Mouse (Mus musculus): ENCODE results near the gene Pml.

Gene Pml

DNA sequence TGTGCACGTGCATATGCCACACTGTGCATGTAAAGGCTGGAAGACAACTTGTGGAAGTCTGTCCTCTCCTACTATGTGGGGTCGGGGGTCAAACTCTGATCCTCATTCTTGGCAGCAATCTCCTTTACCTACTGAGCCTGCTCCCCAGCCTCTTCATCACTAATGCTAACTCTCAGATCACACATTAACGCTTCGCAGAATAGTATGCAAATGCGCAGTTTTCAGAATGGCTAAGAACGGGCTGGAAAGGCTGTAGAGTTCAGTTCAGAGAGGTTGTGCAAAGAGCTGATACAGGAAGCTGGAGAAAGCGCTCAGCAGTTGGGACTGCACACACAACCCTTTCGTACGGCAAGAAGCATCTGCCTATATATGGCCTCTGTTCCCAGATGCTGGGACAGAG is 23.3 kb upstream of the Pml start:
- in situ Hi-C loops (cut with MboI; ENCODE audit: unreplicated experiment in 2 of 2): loop anchor here (25.0 kb wide), 2 partner anchors 436 to 461 kb away; partner anchors contain the start of gene Arid3b (in 1 of the 2)

DNA sequence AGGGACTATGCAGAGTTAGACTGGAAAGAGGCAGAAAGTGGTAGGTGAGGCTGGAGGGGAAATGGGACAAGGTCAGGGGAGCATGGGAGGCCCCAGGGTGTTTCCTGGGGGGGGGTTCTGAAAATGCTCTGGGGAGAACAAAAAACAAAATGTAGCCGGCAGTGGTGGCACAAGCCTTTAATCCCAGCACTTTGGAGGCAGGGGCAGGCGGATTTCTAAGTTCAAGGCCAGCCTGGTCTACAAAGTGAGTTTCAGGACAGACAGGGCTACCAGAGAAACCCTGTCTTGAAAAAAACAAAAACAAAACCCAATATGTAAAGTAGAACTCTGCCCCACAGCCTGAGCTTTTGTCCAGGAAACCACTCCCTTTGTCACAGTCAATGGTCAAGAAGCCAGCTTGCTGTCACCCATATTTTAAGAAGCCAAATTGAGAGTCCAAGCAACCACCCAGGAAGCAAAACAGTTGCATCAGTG is 22.5 kb upstream of the Pml start:
- in situ Hi-C loops (cut with MboI; ENCODE audit: unreplicated experiment in 2 of 2): loop anchor here (25.0 kb wide), 2 partner anchors 435 to 460 kb away; partner anchors contain the start of gene Arid3b (in 1 of the 2)

DNA sequence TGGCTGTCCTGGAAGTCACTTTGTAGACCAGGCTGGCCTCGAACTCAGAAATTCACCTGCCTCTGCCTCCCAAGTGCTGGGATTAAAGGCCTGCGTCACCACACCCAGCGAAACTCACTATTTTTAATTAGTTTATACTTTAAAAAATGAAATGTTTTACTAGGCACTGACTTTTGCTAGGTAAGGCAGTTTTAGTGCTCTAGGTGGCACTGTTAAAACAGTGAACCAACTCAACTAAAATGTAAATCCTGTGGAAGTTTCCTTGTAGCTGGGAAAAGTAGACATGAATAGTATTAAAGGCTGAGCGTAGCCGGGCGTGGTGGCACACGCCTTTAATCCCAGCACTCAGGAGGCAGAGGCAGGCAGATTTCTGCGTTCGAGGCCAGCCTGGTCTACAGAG is 22.0 kb upstream of the Pml start:
- in situ Hi-C loops (cut with MboI; ENCODE audit: unreplicated experiment in 2 of 2): loop anchor here (25.0 kb wide), 2 partner anchors 434 to 459 kb away; partner anchors contain the start of gene Arid3b (in 1 of the 2)

DNA sequence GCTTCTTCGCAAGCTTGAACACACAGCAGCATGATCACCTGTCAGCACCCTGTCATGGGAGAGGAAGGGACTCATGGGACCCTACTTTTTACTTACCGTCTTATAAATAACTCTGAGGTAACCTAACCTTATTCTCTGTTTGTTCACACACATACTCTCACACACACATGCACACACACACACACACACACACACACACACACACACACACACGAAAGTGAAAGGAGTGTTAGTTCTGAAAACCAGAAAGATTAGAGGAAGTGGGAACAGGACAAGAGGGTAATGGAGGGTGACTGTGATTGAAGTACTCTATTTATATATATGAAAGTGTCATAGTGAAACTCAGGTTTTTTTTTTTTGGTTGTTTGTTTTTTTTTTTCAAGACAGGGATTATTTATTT is 21.5 kb upstream of the Pml start:
- in situ Hi-C loops (cut with MboI; ENCODE audit: unreplicated experiment in 2 of 2): loop anchor here (25.0 kb wide), 2 partner anchors 434 to 459 kb away; partner anchors contain the start of gene Arid3b (in 1 of the 2)

DNA sequence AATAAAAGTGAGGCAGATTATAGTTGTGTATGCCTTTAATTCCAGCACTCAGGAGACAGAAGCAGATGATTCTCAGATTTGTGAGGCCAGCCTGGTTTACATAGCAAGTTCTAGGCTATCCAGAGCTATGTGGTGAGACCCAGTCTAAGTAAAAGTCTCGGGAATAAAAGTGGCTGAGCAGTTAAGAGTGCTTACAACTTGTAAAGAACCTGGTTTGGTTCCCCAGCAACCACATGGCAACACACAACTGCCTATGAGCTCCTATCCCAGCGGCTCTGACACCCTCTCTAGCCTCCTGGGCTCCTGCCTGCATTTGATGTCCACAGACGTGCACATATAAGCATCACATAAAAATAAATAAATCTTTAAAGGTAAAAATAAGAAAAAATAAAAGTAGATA is 20.5 kb upstream of the Pml start:
- in situ Hi-C loops (cut with MboI; ENCODE audit: unreplicated experiment in 2 of 2): loop anchor here (25.0 kb wide), 2 partner anchors 433 to 458 kb away; partner anchors contain the start of gene Arid3b (in 1 of the 2)

DNA sequence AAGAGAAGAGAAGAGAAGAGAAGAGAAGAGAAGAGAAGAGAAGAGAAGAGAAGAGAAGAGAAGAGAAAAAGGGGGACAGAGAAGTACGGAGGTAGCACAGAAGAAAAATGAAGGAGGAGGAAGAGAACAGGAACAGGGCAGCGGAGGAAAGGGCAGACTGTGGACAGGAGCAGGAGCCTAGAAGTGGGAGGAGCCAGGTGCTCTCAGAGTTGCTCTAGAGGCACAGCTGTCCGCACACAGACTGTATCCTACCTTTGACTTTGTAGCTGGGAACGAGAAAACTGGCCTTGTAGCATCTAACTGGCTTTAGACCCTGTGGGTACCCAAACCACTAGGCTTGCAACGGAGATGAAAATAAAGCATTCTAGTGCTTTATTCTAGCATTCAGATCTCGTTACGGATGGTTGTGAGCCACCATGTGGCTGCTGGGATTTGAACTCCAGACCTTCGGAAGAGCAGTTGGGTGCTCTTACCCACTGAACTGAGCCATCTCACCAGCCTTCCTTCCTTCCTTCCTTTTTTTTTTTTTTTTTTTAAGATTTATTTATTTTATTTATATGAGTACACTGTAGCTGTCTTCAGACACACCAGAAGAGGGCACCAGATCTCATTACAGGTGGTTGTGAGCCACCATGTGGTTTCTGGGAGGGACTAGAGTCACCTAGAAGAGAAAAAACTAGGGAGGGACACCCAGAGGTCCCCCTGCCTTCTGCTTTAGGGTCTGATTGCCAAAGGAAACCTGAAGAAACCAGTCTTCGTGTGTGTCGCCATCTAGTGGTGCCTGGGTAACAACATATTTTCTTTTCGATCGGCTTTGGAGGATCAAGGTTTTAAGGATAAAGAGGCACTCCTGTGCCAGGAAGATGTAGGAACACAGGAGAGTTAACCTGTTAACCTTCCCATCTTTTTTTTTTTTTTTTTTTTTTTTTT is 19.1 kb upstream of the Pml start:
- in situ Hi-C loops (cut with MboI; ENCODE audit: unreplicated experiment in 2 of 2): loop anchor here (10.0 to 25.0 kb wide), 3 partner anchors 431 to 624 kb away; partner anchors contain the start of gene Arid3b (in 1 of the 2)

DNA sequence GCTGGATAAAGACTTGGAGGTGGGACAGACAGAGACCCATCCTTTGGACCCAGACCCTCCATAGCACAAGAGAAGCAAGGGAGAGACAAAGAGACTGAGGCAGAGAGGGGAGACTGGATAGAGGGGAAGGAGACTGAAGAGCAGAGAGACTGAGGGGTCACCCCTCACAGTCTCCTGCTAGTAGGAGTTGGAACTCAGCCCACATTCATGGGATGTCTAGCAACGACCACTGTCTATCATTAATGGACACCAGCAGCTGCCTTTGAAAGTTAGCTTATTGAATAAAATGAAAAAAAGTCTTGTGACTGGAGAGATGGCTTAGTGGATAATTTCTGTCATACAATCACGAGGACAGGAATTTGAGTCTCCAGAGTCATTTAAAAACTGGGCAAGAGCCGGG is 17.5 kb upstream of the Pml start:
- in situ Hi-C loops (cut with MboI; ENCODE audit: unreplicated experiment in 2 of 2): loop anchor here (10.0 to 25.0 kb wide), 3 partner anchors 430 to 622 kb away; partner anchors contain the start of gene Arid3b (in 1 of the 2)

DNA sequence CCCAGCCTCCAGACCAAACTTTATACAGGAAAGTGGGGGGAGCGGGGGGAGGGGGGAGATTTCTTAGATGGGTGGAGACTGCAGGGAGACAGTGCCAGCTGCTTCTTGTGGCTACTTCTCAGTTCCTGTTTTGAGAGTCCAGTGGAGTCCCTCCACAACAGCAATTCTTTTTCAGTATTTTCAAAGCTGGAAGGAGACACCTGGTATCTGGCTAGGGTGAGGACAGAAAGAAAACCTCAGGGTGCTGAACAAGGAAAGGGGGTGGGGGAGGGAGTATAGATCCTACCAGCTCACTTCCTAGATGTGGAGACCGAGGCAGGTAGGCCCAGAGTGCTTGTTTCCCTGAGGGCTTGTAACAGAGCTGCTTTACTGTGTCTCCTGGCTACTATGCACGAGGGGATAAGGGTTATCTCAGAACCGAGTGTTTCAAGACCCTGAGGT is 17.0 kb upstream of the Pml start:
- in situ Hi-C loops (cut with MboI; ENCODE audit: unreplicated experiment in 2 of 2): loop anchor here (10.0 to 25.0 kb wide), 3 partner anchors 429 to 622 kb away; partner anchors contain the start of gene Arid3b (in 1 of the 2)

DNA sequence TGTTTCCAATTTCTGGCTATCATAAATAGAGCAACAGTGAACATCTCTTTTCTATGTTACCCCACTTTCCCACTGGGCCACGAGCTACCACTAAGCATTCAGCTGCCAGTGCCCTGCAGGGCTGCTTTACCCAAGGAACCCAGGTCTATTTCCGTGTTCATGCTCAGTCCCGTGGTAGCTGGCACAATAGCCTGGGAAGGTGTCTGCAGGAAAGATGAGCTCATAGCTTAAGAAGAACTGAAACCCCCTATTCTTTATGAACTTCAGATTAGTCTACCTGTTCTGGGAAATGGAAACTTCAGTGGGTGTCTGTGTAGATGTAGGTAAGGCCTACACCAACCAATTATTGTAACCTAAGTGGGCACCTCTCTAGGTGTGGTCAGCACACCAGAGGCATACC is 15.8 kb upstream of the Pml start:
- in situ Hi-C loops (cut with MboI; ENCODE audit: unreplicated experiment in 2 of 2): loop anchor here (10.0 to 25.0 kb wide), 3 partner anchors 428 to 621 kb away; partner anchors contain the start of gene Arid3b (in 1 of the 2)

DNA sequence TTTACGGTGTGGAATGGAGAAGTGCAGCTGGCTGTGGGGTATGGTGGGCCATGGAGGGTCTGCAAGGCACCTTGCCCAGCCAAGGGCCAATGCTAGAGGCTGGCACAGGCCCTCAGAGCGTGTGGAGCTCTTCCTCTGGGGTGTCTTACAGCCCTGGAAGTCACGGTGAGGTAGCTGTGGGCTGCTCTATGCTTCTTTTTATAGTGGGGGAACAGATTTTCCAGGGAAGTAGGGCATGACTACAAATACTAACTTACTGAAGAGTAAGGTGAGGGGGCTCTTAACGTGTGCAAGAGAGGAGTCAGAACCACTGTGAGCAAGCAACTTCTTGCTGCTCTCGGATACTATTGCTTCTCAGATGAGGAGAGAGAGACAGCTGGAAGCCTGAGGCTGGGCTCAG is 12.9 kb upstream of the Pml start:
- in situ Hi-C loops (cut with MboI; ENCODE audit: unreplicated experiment in 2 of 2): loop anchor here (10.0 to 25.0 kb wide), 3 partner anchors 425 to 618 kb away; partner anchors contain the start of gene Arid3b (in 1 of the 2)

DNA sequence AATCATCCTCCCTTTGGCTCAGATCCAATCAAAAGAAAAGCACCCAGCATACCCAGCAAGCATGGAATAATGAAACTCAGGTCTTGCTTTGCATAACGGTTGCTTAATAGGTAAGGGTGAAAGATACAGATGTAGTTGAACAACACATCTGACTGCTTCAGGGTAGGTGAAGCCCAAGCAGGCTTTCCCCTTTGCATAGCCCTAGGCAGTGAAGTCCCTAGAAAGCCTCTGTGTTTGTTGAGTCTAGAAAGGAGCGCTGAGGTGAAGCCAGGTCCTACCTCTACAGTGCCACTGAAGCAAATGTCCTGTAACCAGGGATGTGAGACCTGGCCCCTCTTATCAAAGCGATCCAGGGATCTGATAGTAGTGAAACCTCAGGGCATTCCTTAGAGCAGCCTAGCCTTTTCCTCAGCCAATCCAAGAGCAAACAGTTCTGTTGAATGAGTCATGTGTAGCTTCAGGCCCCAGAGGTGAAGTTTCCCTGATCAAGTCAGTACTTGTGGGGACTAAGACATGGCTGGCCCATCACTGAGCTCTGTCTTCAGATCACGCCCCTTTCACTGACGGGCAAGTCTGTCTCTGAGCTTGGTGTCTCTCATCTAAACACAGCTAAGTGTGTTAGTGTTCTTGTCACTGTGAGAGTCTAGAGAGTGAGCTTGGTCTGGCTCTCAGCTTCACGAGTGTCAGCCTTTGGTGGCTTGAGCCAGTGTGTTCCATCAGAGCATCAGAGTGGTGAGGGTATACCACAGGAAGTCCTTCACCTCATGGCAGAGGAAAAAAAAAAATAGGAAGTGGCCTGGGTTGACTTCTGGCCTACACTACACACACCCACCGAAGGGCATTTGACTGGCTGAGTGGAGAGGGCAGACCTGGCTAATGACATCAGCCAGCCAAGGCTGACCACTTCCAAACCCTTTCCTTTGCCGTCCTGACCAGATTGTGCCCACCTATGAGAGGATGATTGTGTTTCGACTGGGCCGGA is 6.4 kb upstream of the Pml start:
- in situ Hi-C loops (cut with MboI; ENCODE audit: unreplicated experiment in 2 of 2): loop anchor here (25.0 kb wide), 2 partner anchors 419 to 444 kb away; partner anchors contain the start of gene Arid3b (in 1 of the 2)

DNA sequence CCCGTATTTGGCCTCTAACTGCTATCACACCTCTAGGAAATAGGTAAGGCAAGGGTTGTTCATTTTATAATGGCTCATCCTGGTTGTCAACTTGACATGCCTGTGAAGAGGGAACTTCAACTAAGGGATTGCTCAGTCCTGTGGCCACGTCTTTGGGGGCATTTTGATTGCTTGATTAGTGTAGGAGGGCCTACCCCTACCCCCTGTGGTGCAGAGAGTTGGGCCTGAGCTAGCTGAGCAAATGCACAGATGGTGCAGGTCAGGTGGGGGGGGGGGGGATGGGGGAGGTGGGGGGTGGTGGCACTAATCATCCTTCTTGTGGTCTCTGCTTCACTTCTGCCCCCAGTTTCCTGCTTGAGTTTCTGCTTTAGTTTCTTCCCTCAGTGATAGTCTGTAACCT is 5.5 kb upstream of the Pml start:
- in situ Hi-C loops (cut with MboI; ENCODE audit: unreplicated experiment in 2 of 2): loop anchor here (25.0 kb wide), 2 partner anchors 418 to 443 kb away; partner anchors contain the start of gene Arid3b (in 1 of the 2)

DNA sequence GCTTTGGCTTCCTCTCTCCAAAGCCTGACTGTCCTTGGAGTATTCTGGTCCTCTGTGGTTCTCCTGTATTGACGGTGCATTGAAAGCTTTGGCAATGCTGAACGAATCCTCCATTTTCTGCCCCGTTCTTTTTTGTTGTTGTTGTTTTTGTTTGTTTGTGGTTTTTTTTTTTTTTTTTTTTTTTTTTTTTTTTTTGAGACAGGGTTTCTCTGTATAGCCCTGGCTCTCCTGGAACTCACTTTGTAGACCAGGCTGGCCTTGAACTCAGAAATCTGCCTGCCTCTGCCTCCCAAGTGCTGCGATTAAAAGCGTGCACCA is 4.2 kb upstream of the Pml start:
- in situ Hi-C loops (cut with MboI; ENCODE audit: unreplicated experiment in 2 of 2): loop anchor here (25.0 kb wide), 2 partner anchors 416 to 441 kb away; partner anchors contain the start of gene Arid3b (in 1 of the 2)

DNA sequence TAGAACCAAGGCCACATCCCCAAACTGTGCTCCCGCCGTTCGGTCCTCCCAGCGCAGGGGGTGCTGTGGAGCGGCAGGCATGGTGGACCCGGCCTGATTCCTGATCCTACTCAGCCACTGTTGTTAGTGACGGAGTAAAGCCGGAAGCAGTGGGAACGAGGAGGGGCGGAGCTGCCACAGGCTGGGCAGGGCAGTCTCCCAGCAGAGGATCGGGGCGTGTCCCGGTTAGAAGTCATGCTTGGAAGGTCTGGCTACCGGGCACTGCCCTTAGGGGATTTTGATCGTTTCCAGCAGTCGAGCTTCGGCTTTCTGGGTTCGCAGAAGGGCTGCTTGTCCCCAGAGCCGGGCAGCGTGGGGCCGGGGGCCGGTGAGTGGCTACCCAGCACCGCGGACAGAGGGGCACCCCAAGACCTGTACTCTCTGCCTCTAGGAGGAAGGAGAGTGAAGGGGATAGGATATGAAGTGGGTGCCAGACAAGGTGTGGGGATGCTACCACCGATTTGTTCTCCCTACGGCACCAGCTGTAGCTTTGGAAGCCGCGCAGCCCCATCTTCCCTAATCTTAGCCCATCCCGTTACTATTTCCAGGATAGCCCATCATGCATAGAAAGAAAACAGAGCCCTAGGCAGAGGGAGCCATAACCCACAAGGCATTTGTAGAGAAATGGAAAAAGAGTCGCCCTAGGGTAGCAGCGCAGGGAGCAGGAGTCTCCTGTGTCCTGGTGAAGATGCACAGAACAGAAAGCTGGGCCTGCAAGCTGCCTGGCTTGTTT is 3.6 kb upstream of the Pml start, which contains the start of gene Stoml1:
Gene Stoml1 (plus strand): TSS at position 132 of the 772 bp plus-strand sequence.
- in situ Hi-C loops (cut with MboI; ENCODE audit: unreplicated experiment in 2 of 2): loop anchor here (25.0 kb wide), 2 partner anchors 416 to 441 kb away; partner anchors contain the start of gene Arid3b (in 1 of the 2)

DNA sequence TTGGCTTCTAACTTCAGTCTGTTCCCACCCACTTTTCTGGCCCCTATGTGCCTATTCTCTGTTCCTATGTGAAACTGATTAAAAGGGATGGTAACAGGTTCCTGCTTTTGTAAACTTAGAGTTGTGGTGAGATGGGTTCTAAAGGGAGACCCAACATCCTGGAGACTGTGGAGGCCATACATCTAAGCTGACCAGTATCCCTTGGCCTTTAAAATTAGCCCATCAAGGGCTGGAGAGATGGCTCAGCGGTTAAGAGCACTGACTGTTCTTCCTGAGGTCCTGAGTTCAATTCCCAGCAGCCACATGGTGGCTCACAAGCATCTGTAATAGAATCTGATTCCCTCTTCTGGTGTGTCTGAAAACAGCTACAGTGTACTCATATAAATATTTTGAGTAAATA is 1.1 kb upstream of the Pml start:
- in situ Hi-C loops (cut with MboI; ENCODE audit: unreplicated experiment in 2 of 2): loop anchor here (25.0 kb wide), 2 partner anchors 413 to 438 kb away; partner anchors contain the start of gene Arid3b (in 1 of the 2)

DNA sequence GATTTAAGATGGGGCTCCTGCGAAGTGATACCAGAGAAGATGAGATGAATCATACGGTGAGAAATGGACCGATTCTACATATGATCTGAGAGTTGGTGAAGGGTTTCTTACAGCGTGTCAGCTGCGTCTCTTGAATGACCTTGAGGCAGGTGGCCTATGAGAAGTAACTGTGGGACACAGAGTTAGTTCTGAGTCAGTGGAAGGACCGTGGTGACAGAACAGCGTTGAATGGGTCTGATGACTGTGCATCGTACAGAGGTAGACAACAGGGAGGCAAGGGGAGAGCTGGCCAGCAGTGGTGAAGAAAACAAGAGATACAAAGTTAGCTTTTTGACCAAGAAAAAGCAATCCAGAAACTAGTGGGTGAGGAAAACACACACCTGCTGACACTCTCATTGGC is 736 bp upstream of the Pml start:
- in situ Hi-C loops (cut with MboI; ENCODE audit: unreplicated experiment in 2 of 2): loop anchor here (25.0 kb wide), 2 partner anchors 413 to 438 kb away; partner anchors contain the start of gene Arid3b (in 1 of the 2)

DNA sequence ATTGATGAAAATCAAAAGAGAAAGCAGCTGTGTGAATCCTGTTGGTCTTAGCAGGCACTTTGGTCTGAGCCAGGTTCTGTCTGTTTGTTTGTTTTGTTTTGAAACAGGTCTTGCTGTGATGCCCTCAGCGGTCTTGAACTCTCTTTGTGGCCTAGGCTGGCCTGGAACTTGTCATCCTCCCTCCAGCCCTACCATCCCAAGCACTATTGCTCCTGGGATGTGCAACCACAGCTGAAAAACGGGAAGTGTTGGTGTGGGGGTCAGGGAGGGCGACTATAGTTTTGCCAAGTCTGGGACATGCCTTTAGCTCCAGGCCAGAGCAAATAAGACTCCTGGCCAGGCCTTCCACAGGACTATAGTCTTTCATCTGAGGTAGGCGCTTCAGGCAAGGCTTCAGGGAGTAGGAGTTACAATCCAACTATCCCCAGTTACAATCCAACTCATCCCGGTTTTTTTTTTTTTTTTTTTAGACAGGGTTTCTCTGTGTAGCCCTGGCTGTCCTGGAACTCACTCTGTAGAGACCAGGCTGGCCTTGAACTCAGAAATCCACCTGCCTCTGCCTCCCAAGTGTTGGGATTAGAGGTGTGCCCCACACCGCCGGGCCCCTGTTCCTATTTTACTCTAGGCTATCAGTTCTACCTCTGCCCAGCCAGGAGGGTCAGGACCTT is 706 bp downstream of the Pml start:
- in situ Hi-C loops (cut with MboI; ENCODE audit: unreplicated experiment in 2 of 2): no loop called here

DNA sequence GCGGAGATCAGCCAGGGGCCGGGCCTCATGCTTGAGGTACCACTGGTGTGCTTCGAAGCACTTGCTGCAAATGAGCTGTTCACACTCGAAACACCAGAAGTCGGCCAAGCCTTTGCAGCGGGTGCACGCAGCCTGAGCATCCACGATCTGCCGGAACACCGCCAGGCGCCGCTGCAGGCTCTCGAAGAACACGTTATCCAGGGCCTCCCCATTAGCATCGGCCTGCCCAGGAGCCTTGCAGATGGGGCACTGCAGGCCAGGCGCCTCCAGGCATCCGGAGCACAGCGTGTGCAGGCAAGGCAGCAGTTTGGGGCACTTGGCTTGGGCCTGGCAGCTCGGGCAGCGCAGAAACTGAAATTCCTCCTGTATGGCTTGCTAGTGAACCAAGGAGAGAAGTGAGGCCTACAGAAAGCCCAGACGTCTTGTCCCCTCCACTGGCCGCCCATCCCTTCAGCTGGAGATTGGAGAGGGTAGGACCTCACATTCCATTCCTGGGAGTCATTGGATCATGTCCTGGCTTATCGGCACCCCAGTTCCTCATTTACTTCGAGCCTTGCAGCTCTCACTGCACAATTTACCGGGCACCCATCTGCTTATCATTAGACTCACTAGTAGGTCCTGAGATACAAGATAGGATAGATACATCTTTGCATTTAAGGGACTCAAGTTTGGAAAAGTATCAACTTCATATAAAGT is 2.4 kb downstream of the Pml start:
- in situ Hi-C loops (cut with MboI; ENCODE audit: unreplicated experiment in 2 of 2): no loop called here
